Mouse (Mus musculus): ENCODE results near the gene Numb. TPM values are rescaled to one million over a fixed set of nuclear protein-coding genes. Genes with fewer than 3 reads are reported as not detected.

Gene Numb
- total RNA-seq, 2 experiments from 2014 or later, result 16.8 to 21.3 TPM

DNA sequence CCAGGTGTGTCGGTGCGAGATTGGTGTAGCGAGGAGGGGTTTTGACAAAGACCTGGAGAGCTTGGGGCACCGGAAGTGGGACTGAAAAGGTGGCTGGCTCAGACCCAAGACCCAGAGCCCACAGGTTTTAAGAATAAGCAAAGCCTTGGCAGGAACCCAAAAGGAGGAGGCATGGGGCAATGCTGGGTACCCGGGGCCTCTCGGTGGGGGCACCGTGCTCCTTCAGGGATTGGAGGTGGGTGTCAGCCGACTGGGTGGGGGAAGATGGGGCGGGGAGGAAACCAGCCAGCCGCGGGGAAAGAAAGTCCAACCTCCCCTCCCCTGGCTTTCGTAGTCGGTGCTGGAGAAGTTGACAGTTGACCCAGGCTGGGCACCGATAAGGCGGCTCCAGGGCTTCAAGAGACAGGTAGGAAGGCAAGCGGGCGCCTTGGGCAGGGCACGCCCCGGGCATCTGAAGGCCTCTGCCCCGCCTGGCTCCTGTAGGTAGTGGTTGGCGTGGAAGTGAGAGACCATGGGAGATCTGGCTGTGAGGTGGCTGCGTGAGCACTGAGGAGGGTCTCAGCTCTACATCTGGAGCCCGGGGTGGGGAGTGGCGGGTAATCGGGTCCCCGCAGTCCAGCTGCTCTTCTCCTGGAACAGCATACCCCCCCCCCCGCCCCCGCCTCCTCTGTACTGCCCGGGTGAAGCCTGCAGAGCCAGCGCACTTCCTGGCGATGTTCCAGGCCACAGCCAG lies 158.3 kb downstream of the Numb start, which contains the start of gene Papln:
Gene Papln (plus strand): TSS at position 324 of the 733 bp plus-strand sequence.
- H3K4me3 ChIP-seq, result peak within 1 kb of the TSS; percentile 74
- TF ChIP-seq CTCF (IDR thresholded peaks at IDR 0.05), result no peak
- peak within 1 kb of the TSS; percentile 65 for H3K27ac ChIP-seq
- DNase-seq, result no peak
- intact Hi-C loops (cut with DNase I), result no loop called here

DNA sequence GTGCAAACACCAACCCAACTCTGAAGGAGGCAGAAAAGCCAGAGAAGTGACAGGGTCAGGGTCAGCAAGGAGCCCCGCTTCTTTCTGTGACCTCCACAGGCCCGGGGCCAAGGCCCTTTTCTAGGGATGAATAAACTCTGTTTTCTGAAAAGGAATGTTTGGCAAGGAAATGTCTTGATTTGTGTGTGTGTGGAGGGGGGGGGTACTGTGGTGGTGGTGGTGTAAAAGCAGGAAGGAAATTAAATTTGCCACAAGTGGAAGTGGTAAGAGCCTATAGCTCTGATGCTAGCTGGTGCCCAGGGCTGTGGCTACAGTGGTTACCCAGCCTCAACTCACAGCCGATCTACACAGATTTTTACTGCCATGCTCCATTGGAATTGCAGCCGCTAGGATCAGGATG lies 159.0 kb downstream of the Numb start:
- DNase-seq, result no peak
- no peak overlapping the region for H3K4me3 ChIP-seq
- intact Hi-C loops (cut with DNase I), result no loop called here
- H3K27ac ChIP-seq, result no peak overlapping the region
- no peak for TF ChIP-seq CTCF (IDR thresholded peaks at IDR 0.05)

DNA sequence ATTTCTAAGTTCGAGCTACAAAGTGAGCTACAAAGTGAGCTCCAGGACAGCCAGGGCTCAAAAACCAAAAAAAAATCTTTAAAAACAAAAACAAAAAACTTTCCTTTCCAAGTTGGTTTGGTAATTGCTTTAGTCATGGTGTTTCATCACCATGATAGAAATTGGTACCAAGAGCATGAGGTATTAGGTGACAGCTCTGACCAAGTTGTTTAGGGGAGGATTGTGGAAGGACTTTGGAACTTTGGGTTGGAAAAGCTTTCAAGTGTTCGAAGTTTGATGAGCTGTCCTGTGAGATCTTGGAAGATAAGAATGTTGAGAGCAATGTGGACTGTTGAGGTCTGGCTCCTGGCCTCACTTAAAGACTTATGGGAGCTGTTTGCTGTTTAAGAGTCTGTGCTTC lies 161.5 kb downstream of the Numb start:
- no peak for DNase-seq
- TF ChIP-seq CTCF (IDR thresholded peaks at IDR 0.05), result no peak
- Histone ChIP-seq H3K27ac (no peak overlapping the region), H3K4me3 (no peak overlapping the region)
- intact Hi-C loops (cut with DNase I), result no loop called here

DNA sequence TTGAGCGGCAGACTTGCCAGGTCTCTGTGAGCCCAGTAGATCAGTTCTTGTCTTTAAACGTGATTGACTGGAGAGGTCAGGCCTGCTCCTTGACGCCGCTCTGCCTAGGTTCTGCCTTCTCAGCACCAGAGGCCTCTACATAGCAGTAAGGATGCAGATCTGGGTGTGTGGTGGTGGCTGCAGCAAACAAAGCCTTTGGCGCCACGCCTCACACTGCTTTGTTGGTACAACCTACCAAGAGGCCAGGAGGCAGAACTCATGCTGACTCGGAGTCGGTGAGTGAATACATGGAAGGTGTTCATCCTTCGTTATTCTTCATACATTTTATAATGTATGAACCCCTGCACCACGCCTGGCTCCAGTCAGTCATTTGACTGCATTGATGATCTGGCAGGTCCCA lies 163.0 kb downstream of the Numb start:
- Histone ChIP-seq H3K4me3 (no peak overlapping the region), H3K27ac (no peak overlapping the region)
- intact Hi-C loops (cut with DNase I), result no loop called here
- no peak for TF ChIP-seq CTCF (IDR thresholded peaks at IDR 0.05)
- DNase-seq, result no peak

DNA sequence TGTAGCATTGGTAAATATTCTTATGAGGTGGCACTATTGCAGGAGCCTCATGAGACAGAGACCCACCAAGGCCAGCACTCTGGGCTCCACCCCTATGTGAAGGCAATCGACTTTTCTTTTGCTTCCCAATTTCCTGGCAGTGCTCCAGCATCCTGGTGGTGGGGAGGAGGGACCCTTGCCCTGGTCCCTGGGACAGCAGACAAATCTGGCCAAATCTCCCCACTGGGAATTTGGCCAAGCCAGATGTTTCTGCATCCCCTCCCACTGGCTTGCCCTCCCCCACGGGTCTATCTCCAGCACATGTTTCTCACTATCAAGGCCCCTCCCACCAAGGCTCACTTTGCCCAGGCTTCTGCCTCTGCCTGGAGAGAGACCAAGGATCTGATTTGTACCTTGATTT lies 169.2 kb downstream of the Numb start:
- intact Hi-C loops (cut with DNase I), result no loop called here
- H3K27ac ChIP-seq, result no peak overlapping the region
- TF ChIP-seq CTCF (IDR thresholded peaks at IDR 0.05), result no peak

DNA sequence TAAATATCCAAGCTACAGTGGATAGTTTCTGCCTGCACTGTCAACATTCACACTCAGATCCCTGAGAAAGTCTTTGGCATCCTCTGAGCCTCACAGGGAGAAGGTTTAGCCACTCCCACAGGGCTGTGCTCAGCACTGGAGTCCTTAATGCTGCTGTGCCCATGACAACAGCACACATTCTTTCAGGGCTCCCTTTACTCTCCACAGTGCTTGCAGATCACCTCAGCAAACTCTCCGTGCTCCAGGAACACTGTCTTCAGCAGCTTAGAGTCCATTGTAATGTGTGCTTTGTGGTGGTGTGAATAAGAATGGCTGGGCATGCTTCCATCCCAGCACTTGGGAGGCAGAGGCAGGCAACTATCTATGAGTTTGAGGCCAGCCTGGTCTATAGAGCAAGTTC lies 172.5 kb downstream of the Numb start:
- no peak for TF ChIP-seq CTCF (IDR thresholded peaks at IDR 0.05)
- Histone ChIP-seq H3K4me3 (no peak overlapping the region), H3K27ac (no peak overlapping the region)
- intact Hi-C loops (cut with DNase I), result no loop called here
- no peak for DNase-seq

More for the DNA sequence above, 169.2 kb downstream of the Numb start:
- no peak for DNase-seq
- no peak overlapping the region for H3K4me3 ChIP-seq

Other genes with a start within 250 kb of the Numb start
- gene Psen1, start 233.8 kb downstream of the Numb start, total RNA-seq (2021), result 10 to 100 TPM; 25.8 to 31.2 TPM
- 1 to 10 TPM in 1 of 2 experiments, under 1 TPM in 1; 0.56 to 1.6 TPM for gene Papln, start 158.3 kb downstream of the Numb start, total RNA-seq (2021)
- gene Riox1, start 28.7 kb upstream of the Numb start, total RNA-seq (2021), result 1 to 10 TPM; 3.3 to 4.2 TPM
- gene Heatr4, start 62.9 kb upstream of the Numb start, total RNA-seq (2021), result not detected
- 10 to 100 TPM; 11.7 to 22.1 TPM for gene Acot2, start 65.9 kb upstream of the Numb start, total RNA-seq (2021)
- gene Acot1, start 87.6 kb upstream of the Numb start, total RNA-seq (2021), result 1 to 10 TPM; 2.2 to 3.9 TPM
- gene Acot4, start 116.4 kb upstream of the Numb start, total RNA-seq (2021), result under 1 TPM; 0.05 to 0.08 TPM
- not detected for gene Gm49366, start 117.0 kb upstream of the Numb start, total RNA-seq (2021)
- not detected for gene Acot3, start 130.2 kb upstream of the Numb start, total RNA-seq (2021)
- under 1 TPM in 1 of 2 experiments, not detected in 1; 0.17 TPM for gene Acot5, start 147.4 kb upstream of the Numb start, total RNA-seq (2021)
- 1 to 10 TPM; 1.7 to 2.5 TPM for gene Acot6, start 178.7 kb upstream of the Numb start, total RNA-seq (2021)
- 1 to 10 TPM; 9.8 to 10.0 TPM for gene Dnal1, start 192.4 kb upstream of the Numb start, total RNA-seq (2021)
- gene Pnma1, start 226.6 kb upstream of the Numb start, total RNA-seq (2021), result under 1 TPM; 0.10 to 0.17 TPM

All from gastrocnemius, adult 2 months (tissue).